Mouse (Mus musculus) embryonic facial prominence, embryonic 14.5 days (tissue): ENCODE measurements at regions not wholly inside any gene's neighbourhood (a gene's known extent, or its start where the extent isn't known, plus 50 kb on each side); places are given as distances from the start of the nearest gene placed in this dataset.

Source experiments
- ATAC-seq: fragments of 200-750 bp; cut with Nextera tagmentation; 2 replicates; pipeline ENCODE4 v1.8.0; 2017; ENCODE audit warnings: low read depth, moderate number of reproducible peaks, moderate TSS enrichment
- DNase-seq: peaks from one replicate; pipeline ENCODE4 v3.0.0-alpha.2; 2015; ENCODE audit warnings: low spot score
- H3K27ac ChIP-seq: fragments of 300-500 bp; sonication (generic); replicated peaks from 2 replicates; pipeline ENCODE4 v1.5.1; 2014; ENCODE audit warnings: low read depth, mild to moderate bottlenecking, low read length, moderate library complexity
- H3K27me3 ChIP-seq: fragments of 300-500 bp; sonication (generic); replicated peaks from 2 replicates; pipeline ENCODE4 v1.6.1; 2014; ENCODE audit warnings: low read length; ENCODE audit not compliant: control insufficient read depth, insufficient read depth
- H3K36me3 ChIP-seq: fragments of 300-500 bp; sonication (generic); 2 replicates; pipeline ENCODE4 v1.6.1; 2014; ENCODE audit warnings: low read length, mixed read lengths; ENCODE audit not compliant: control insufficient read depth, insufficient read depth
- H3K4me1 ChIP-seq: fragments of 300-500 bp; sonication (generic); 2 replicates; pipeline ENCODE4 v1.6.1; 2014; ENCODE audit warnings: antibody characterized with exemption, low read length; ENCODE audit not compliant: control insufficient read depth, insufficient read depth
- H3K4me2 ChIP-seq: fragments of 300-500 bp; sonication (generic); 2 replicates; pipeline ENCODE4 v1.6.1; 2014; ENCODE audit warnings: low read depth, mild to moderate bottlenecking, low read length, moderate library complexity, mixed read lengths
- H3K4me3 ChIP-seq: fragments of 300-500 bp; sonication (generic); 2 replicates; pipeline ENCODE4 v1.5.1; 2014; ENCODE audit warnings: low read depth, mild to moderate bottlenecking, low read length
- H3K9ac ChIP-seq: fragments of 300-500 bp; sonication (generic); 2 replicates; pipeline ENCODE4 v1.6.1; 2014; ENCODE audit warnings: low read depth, mild to moderate bottlenecking, low read length, moderate library complexity, mixed read lengths
- H3K9me3 ChIP-seq: fragments of 300-500 bp; sonication (generic); 2 replicates; pipeline ENCODE4 v1.6.1; 2016; ENCODE audit warnings: low read length; ENCODE audit not compliant: control insufficient read depth
- WGBS: fragments of 180-500 bp; shearing (Covaris S2); extraction: QIAGEN DNeasy Blood & Tissue Kit; methylation state at CpG from one replicate; pipeline ENCODE4 v1.1.7; 2014; 5-methylcytosine and 5-hydroxymethylcytosine counted together

DNA sequence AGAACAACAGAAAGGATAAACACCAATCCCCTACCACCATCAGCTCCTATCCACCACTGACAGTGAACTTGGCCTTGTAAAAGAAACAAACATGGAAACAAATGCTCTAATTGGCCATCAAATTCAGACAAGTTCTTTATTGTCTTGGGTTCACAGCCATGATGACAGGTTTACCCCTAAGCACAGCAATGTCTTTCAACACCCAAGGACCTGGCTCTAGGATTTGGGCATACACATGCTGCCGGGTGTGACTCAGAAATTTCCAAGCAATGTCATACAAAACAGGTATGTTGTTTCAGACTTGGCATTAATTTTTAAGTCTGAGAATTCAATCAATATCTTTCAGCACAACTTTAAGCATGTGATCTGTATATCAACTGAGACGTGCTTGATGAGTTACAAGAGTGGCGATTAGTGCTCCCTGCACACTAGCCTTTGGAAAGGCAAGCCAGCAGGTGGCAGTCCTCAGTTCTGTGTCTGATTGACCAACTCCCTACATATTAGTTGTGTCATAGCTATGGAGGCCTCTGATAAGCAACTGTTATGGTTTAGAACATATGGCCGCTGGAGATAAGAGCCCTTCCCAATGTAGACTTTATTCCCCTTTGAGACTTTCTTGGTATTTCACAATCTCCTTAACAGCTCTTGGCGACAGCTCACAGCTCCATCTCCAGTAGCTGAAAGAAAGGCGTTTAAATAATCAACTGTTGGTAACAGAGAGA, 149.2 kb upstream of the Bmp4 start:
- H3K4me3 ChIP-seq, result no peak overlapping the region
- no peak overlapping the region for H3K27ac ChIP-seq
- no peaks in the 10 kb centered on the region for H3K9me3 ChIP-seq
- no peak overlapping the region for H3K9ac ChIP-seq
- no peaks in the 10 kb centered on the region for H3K36me3 ChIP-seq
- no peaks in the 10 kb centered on the region for H3K4me1 ChIP-seq
- no peak for DNase-seq
- ATAC-seq, result no peak
- 88% methylated on average over 6 of the region's 6 CpGs for WGBS
- H3K27me3 ChIP-seq, result no peaks in the 10 kb centered on the region
- H3K4me2 ChIP-seq, result no peak overlapping the region

GRCm38 (mm10) chr14:46536002-46536762, 145.7 kb upstream of the Bmp4 start:
- DNase-seq (no peak), ATAC-seq (no peak)
- Histone ChIP-seq H3K27ac (no peak overlapping the region), H3K4me3 (no peak overlapping the region), H3K4me2 (no peak overlapping the region), H3K9me3 (peaks cover 5% of the 10 kb centered on the region; the same call in 1 of the 2 replicates), H3K27me3 (no peaks in the 10 kb centered on the region), H3K36me3 (no peaks in the 10 kb centered on the region), H3K4me1 (no peaks in the 10 kb centered on the region), H3K9ac (no peak overlapping the region)
- 76% methylated on average over 10 of the region's 10 CpGs for WGBS

DNA sequence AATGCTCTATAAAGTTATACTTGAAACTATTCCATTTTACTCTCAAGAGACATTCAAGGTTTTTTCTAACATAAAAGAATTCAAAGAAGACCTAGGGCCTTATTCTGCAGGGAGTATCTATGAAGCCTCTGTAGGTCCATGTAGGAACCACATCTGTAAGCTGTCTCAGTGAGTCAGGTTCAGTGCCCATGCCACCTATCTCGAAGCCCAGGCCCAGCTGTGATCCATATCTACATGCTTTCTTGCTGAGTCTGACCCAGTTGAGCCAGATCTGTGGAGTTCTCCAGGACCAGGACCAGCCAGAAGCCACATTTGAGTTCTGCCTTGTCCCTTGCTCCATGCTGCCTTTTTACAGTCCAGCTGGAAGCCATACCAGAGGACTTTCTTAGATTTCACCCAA, 142.2 kb upstream of the Bmp4 start:
- WGBS, result 86% methylated on average over 1 of the region's 1 CpGs

DNA sequence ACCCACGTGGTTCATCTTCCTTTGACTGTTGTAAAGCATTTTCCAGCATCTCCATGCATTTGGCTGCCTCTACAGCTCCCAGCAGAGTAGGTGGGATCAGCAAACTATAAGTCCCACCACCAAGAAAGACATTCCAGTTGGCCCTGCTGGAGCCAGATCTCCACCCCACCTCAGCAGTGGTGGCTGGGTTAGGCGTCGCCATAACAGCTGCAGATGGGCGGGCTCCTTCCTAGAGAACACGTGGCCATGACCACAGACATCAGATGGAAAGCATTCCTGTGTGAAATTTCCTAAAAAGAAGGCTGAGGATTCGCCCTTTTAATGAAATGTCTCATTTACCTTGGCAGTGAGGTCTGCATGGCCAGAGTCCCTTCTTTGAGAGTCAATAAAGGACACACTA, 140.0 kb upstream of the Bmp4 start:
- H3K4me2 ChIP-seq, result no peak overlapping the region
- no peak overlapping the region for H3K9ac ChIP-seq
- no peak overlapping the region for H3K27ac ChIP-seq
- WGBS, result 83% methylated on average over 6 of the region's 6 CpGs
- no peaks in the 10 kb centered on the region for H3K4me1 ChIP-seq
- H3K4me3 ChIP-seq, result no peak overlapping the region
- H3K27me3 ChIP-seq, result no peaks in the 10 kb centered on the region
- H3K36me3 ChIP-seq, result no peaks in the 10 kb centered on the region
- DNase-seq, result no peak
- no peak for ATAC-seq
- H3K9me3 ChIP-seq, result peaks cover 5% of the 10 kb centered on the region; the same call in 1 of the 2 replicates

More for the DNA sequence above, 142.2 kb upstream of the Bmp4 start:
- H3K4me2 ChIP-seq, result no peak overlapping the region
- H3K4me3 ChIP-seq, result no peak overlapping the region
- peaks cover 5% of the 10 kb centered on the region; the same call in 1 of the 2 replicates for H3K9me3 ChIP-seq
- DNase-seq (no peak), ATAC-seq (no peak)
- H3K36me3 ChIP-seq, result no peaks in the 10 kb centered on the region
- H3K27ac ChIP-seq, result no peak overlapping the region
- H3K9ac ChIP-seq, result no peak overlapping the region
- H3K4me1 ChIP-seq, result no peaks in the 10 kb centered on the region
- no peaks in the 10 kb centered on the region for H3K27me3 ChIP-seq

DNA sequence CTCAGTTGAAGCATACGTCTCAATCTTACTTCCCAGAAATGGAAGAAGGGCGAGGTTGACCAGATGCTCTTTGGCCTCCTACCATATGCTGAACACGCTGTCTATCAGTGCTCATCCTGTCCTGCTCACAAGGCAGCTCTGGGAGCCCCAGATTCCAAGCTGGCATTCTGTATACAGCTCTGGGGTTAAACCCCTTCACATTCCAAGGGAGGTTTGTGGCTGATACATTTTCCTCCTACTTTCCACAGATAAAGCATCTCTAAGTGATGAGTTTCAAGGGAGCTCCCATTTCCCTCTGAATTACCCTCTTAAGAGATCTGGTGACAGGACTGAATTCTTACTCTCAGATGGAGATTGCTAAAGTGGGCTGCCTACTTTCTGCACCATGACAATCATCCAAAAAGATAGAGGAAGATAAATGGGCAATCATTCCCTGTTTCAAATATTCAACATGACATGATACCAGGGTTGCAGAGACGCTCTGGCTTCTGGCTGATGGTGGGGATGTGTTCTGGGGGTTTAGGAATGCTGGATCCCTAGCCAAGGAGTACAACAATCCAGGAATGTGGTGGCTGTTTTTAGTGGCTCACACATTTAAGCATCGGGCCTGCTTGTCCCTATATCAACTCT, 138.7 kb upstream of the Bmp4 start:
- Histone ChIP-seq H3K9me3 (peaks cover 5% of the 10 kb centered on the region; the same call in 1 of the 2 replicates), H3K36me3 (no peaks in the 10 kb centered on the region), H3K4me1 (no peaks in the 10 kb centered on the region), H3K9ac (no peak overlapping the region), H3K4me3 (no peak overlapping the region), H3K27ac (no peak overlapping the region), H3K4me2 (no peak overlapping the region), H3K27me3 (no peaks in the 10 kb centered on the region)
- no peak for ATAC-seq
- 65% methylated on average over 5 of the region's 5 CpGs for WGBS
- peak; percentile 14 for DNase-seq

DNA sequence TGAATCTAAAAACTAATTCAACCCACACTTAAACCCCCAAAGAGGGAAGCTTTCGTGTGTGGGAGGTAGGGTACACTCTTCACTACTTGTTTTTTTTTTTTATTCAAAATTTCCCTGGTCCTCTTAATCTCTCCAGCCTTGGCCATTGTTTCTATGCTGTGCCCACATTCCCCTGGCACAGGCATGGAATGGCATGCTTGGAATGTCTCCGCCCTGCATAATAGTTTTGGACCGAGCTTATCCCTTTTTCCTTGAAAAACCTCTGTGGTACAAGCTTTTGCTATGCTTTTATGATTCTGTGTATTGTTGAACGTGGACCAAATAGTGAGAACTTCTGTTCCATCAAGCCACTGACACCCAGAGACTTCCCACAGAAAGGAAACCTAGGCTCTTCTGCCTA, 126.8 kb upstream of the Bmp4 start:
- no peak for ATAC-seq
- 65% methylated on average over 4 of the region's 4 CpGs for WGBS

DNA sequence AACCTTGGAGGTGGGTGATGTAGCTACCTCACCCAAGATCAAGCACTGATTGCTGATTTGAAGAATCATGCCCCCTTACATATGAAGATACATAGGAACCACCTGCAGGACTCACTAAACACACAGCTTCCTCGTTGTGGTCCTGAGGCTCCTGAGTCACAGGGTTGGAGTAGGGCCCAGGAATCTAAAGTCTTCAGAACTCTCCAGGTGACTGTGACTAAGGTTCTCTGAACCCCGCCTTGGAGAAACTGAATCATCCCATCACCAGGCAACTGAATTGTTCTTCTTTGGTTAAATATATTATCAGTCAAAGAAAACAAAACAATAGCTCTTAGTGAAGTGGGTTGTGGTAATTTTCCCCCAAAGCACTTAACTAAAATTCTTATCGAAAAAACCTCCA, 125.8 kb upstream of the Bmp4 start:
- Histone ChIP-seq H3K36me3 (no peaks in the 10 kb centered on the region), H3K4me3 (no peak overlapping the region), H3K27ac (no peak overlapping the region), H3K4me2 (no peak overlapping the region), H3K27me3 (no peaks in the 10 kb centered on the region), H3K9me3 (no peaks in the 10 kb centered on the region), H3K4me1 (no peaks in the 10 kb centered on the region), H3K9ac (no peak overlapping the region)
- DNase-seq (no peak), ATAC-seq (no peak)
- 88% methylated on average over 3 of the region's 3 CpGs for WGBS

More for the DNA sequence above, 126.8 kb upstream of the Bmp4 start:
- no peak for DNase-seq
- H3K4me2 ChIP-seq, result no peak overlapping the region
- H3K27ac ChIP-seq, result no peak overlapping the region
- H3K4me1 ChIP-seq, result no peaks in the 10 kb centered on the region
- H3K9ac ChIP-seq, result no peak overlapping the region
- H3K9me3 ChIP-seq, result no peaks in the 10 kb centered on the region
- H3K36me3 ChIP-seq, result no peaks in the 10 kb centered on the region
- H3K4me3 ChIP-seq, result no peak overlapping the region
- H3K27me3 ChIP-seq, result no peaks in the 10 kb centered on the region

GRCm38 (mm10) chr14:46514262-46514932, 123.9 kb upstream of the Bmp4 start:
- WGBS, result 81% methylated on average over 4 of the region's 4 CpGs
- no peak for DNase-seq

More at GRCm38 (mm10) chr14:46514262-46514932, 123.9 kb upstream of the Bmp4 start:
- H3K36me3 ChIP-seq, result no peaks in the 10 kb centered on the region
- H3K4me3 ChIP-seq, result no peak overlapping the region
- H3K4me2 ChIP-seq, result no peak overlapping the region
- ATAC-seq, result no peak
- no peak overlapping the region for H3K9ac ChIP-seq
- no peaks in the 10 kb centered on the region for H3K4me1 ChIP-seq
- H3K9me3 ChIP-seq, result no peaks in the 10 kb centered on the region
- no peaks in the 10 kb centered on the region for H3K27me3 ChIP-seq
- no peak overlapping the region for H3K27ac ChIP-seq
